Mouse (Mus musculus) bone marrow, adult 2 months (tissue): ENCODE results near the gene Zfp82.

Source experiments
- CTCF ChIP-seq: fragments of 200-500 bp; IDR thresholded peaks from 2 replicates; pipeline ENCODE4 v1.5.1; 2011; ENCODE audit warnings: low read length, control low read depth; ENCODE audit not compliant: control insufficient read depth, insufficient read depth
- POLR2A ChIP-seq: fragments of 200-500 bp; IDR thresholded peaks from 2 replicates; pipeline ENCODE4 v1.6.1; 2011; ENCODE audit warnings: low read depth, mild to moderate bottlenecking, control low read depth, low read length, borderline replicate concordance; ENCODE audit not compliant: control insufficient read depth

DNA sequence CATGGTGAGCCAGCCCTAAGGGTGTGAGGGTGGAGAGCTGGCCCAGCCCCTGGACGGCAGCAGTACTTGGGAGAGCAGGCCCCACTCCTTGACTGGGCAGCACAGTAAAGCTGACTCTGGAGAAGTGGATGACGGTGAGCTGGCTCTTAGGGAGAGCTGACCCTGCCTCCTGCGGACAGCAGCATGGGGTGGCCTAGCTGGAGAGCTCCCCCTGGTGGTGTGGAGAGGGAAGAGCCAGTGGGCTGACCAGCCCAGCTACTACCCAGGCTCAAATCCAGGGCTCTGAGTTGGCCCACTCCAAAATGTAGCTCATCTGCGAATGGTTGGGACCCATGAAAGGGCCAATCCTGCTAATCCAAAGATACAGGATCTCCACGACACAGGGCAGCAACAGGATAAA, 8.1 kb downstream of the Zfp82 start:
- TF ChIP-seq CTCF: no peak
- no peak for TF ChIP-seq POLR2A
